Mouse (Mus musculus) kidney, adult 10 weeks (tissue): Measurements from ENCODE around the gene Olfr920. TPM values are rescaled to one million over a fixed set of nuclear protein-coding genes. Genes with fewer than 3 reads are reported as not detected.

Source experiments
- polyA plus RNA-seq: library from polyadenylated mRNA; stranded (reverse); fragments of 350-450 nt; fragmentation: Illumina TruSeq; extraction: RNeasy Lipid Tissue Mini Kit (QIAGEN cat#74804); gene quantifications from one replicate; pipeline ENCODE4 v1.2.3, GENCODE M21; 2014; ENCODE audit warnings: low read depth, low replicate concordance

Olfr920 gene
- 0.57 TPM for polyA plus RNA-seq

DNA sequence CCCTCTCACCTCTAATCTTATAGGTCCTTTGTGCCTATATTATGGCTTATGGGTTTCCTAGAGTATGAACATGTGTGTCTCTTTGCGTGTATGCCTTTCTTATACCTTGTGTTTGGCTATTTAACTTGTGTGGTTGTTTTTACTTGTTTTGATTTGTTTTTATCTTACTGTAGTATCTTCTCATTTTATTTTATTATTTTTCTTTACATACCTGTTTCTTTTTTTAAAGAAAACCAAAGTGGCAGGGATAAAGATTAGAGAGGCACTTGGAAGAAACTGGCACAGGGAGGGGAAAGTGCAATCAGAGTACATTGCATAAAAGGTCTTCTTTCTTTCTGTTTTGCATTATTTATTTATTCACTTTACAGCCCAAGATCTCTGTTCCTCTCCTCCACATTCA, at the start of gene Olfr920:
Gene Olfr920, plus strand, starts transcription at position 301 of the 400 bp plus-strand sequence.

DNA sequence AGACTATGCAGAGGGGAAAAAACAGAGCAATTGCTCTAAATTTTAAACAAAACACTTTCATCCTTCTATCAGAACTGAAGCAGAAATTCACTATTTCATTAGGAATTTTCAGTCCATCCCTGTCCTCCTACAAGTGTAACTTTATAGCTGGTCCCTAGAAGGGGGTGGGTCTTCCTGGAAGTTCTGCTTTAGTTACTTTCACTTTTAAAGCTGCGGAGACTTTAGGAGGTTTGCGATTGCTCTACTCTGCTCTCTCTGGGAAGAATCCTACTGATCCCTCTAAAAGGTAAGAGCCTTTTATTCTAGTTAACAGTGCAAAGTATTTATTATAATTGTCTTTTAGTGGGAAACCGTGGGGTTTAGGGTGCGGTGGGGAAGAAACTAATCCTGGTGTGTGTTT, 34.0 kb upstream of the Olfr920 start, which contains the start of gene Vwa5a:
Gene Vwa5a, plus strand, starts transcription at position 167 of the 400 bp plus-strand sequence.

DNA sequence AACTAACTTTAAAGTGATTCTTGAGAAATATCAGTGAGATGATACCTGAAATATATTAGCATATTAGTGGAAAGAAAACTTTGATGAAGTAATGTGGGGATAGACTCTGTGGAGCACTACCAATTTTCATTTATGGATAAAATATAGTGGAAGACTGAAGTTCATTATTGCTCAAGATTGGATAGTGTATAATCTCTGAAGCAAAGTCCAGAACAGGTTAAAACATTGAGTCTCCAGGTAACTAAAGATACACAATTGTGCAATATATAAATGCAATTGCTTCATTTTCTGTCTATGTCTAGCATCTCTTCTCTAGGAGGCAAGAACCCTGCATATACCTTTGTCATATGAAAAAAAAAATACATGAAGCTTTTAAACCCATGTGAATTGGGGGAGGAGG, 20.7 kb downstream of the Olfr920 start, which contains the start of gene Olfr921:
Gene Olfr921, plus strand, starts transcription at position 301 of the 400 bp plus-strand sequence.

Other genes with a start within 250 kb of the Olfr920 start
- not detected for gene Olfr911-ps1, start 230.7 kb upstream of the Olfr920 start, polyA plus RNA-seq
- not detected for gene Olfr910, start 214.4 kb upstream of the Olfr920 start, polyA plus RNA-seq
- not detected for gene Olfr912, start 172.1 kb upstream of the Olfr920 start, polyA plus RNA-seq
- gene Olfr913, start 159.5 kb upstream of the Olfr920 start, polyA plus RNA-seq: not detected
- not detected for gene Olfr914, start 147.2 kb upstream of the Olfr920 start, polyA plus RNA-seq
- gene Olfr916, start 92.4 kb upstream of the Olfr920 start, polyA plus RNA-seq: not detected
- not detected for gene Olfr917, start 86.5 kb upstream of the Olfr920 start, polyA plus RNA-seq
- gene Olfr918, start 77.7 kb upstream of the Olfr920 start, polyA plus RNA-seq: not detected
- not detected for gene Olfr919, start 48.6 kb upstream of the Olfr920 start, polyA plus RNA-seq
- 67.2 TPM for gene Vwa5a, start 34.0 kb upstream of the Olfr920 start, polyA plus RNA-seq
- not detected for gene Olfr921, start 20.8 kb downstream of the Olfr920 start, polyA plus RNA-seq
- not detected for gene Olfr922, start 62.3 kb downstream of the Olfr920 start, polyA plus RNA-seq
- gene Olfr923, start 74.2 kb downstream of the Olfr920 start, polyA plus RNA-seq: not detected
- not detected for gene Olfr924, start 92.2 kb downstream of the Olfr920 start, polyA plus RNA-seq
- gene Olfr26, start 102.8 kb downstream of the Olfr920 start, polyA plus RNA-seq: not detected
- gene Olfr926, start 124.8 kb downstream of the Olfr920 start, polyA plus RNA-seq: not detected
- gene Olfr930, start 177.5 kb downstream of the Olfr920 start, polyA plus RNA-seq: not detected
- not detected for gene Olfr933, start 220.0 kb downstream of the Olfr920 start, polyA plus RNA-seq
- not detected for gene Olfr934, start 236.0 kb downstream of the Olfr920 start, polyA plus RNA-seq
- not detected for gene Olfr935, start 247.4 kb downstream of the Olfr920 start, polyA plus RNA-seq